Mouse (Mus musculus) hindbrain, embryonic 12.5 days (tissue): ENCODE data around the gene Lipt1. TPM values are rescaled to one million over a fixed set of nuclear protein-coding genes. Genes with fewer than 3 reads are reported as not detected.

Experiments
- ATAC-seq: fragments of 200-750 bp; cut with Nextera tagmentation; 2 replicates; pipeline ENCODE4 v1.8.0; 2017; ENCODE audit warnings: moderate TSS enrichment; ENCODE audit not compliant: low FRiP score
- H3K27ac ChIP-seq: fragments of 300-500 bp; sonication (generic); 2 replicates; pipeline ENCODE4 v1.5.1; 2016; ENCODE audit warnings: mild to moderate bottlenecking
- H3K27me3 ChIP-seq: fragments of 300-500 bp; sonication (generic); 2 replicates; pipeline ENCODE4 v1.6.1; 2016; ENCODE audit warnings: mild to moderate bottlenecking
- H3K36me3 ChIP-seq: fragments of 300-500 bp; sonication (generic); 2 replicates; pipeline ENCODE4 v1.6.1; 2016; ENCODE audit warnings: mild to moderate bottlenecking
- H3K4me1 ChIP-seq: fragments of 300-500 bp; sonication (generic); 2 replicates; pipeline ENCODE4 v1.6.1; 2016
- H3K4me2 ChIP-seq: fragments of 300-500 bp; sonication (generic); replicated peaks from 2 replicates; pipeline ENCODE4 v1.6.1; 2016; ENCODE audit warnings: mild to moderate bottlenecking
- H3K4me3 ChIP-seq: fragments of 300-500 bp; sonication (generic); 2 replicates; pipeline ENCODE4 v1.5.1; 2016; ENCODE audit warnings: mild to moderate bottlenecking
- H3K9ac ChIP-seq: fragments of 300-500 bp; sonication (generic); 2 replicates; pipeline ENCODE4 v1.6.1; 2016; ENCODE audit warnings: mild to moderate bottlenecking, moderate library complexity
- H3K9me3 ChIP-seq: fragments of 300-500 bp; sonication (generic); replicated peaks from 2 replicates; pipeline ENCODE4 v1.6.1; 2016; ENCODE audit warnings: mild to moderate bottlenecking
- WGBS: fragments of 180-500 bp; shearing (Covaris S2); methylation state at CpG from one replicate; pipeline ENCODE4 v1.1.7; 2016; 5-methylcytosine and 5-hydroxymethylcytosine counted together
- polyA plus RNA-seq: library from polyadenylated mRNA; unstranded; fragments of >200 nt; fragmentation: Nextera tagmentation; extraction: Ambion mirVana; gene quantifications from 2 replicates; pipeline ENCODE4 v1.2.1, GENCODE M21; 2016

Lipt1 gene
- polyA plus RNA-seq: 8.8 and 8.9 TPM in 2 replicates

DNA sequence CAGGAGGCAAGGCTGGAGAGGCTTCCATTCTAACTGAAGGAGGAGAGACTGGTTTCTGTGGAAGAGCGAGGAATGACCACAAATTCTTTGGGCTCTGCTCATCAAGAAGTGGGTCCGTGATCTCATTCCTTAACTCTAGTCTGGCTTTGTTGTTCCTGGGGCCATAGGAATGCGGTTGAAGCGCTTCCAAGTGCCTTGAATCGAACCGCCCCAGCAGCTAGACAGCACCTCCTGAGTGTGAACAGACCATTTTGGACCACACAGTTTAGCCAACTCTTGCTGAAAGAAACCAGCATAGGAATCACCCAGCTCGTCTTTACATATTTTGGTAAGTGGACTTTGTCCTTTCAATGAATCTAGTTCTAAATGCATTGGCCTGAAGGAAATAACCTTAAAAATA, at the start of gene Lipt1:
Lipt1 (plus strand) TSS at position 35 of the 400 bp plus-strand sequence.
- peaks cover 5% of the 10 kb centered on the region; the same call in 1 of the 2 replicates for H3K4me1 ChIP-seq
- H3K9me3 ChIP-seq: peaks cover 11% of the 10 kb centered on the region; the same call in 1 of the 2 replicates
- ATAC-seq: peak; percentile 33
- peak within 1 kb of the TSS; percentile 37 for H3K9ac ChIP-seq
- WGBS: 7% methylated on average over 7 of the region's 7 CpGs
- H3K27ac ChIP-seq: peak within 1 kb of the TSS; percentile 66; the same call in 1 of the 2 replicates
- H3K36me3 ChIP-seq: peaks cover 20% of the 10 kb centered on the region
- H3K4me3 ChIP-seq: peak within 1 kb of the TSS; percentile 49
- no peaks in the 10 kb centered on the region; the same call in 1 of the 2 replicates for H3K27me3 ChIP-seq
- H3K4me2 ChIP-seq: peak within 1 kb of the TSS; percentile 76

DNA sequence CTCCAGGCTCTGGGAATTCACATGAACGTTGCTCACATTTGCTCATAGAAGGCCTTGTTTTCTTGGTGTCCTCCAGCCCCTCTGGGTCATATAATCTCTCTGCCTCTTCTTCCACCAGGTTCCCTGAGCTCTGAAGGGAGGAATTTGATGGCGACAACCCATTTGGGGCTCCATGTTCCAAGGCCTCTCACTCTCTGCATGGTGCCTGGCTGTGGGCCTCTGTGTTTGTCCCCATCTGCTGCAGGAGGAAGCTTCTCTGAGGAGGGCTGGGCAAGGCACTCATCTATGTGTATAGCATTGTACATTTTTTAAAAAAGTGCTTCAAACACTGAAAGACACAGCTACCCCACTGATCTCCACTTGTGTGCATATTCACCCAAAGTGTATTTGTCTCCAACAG, 39.9 kb upstream of the Lipt1 start:
- WGBS: 70% methylated on average over 2 of the region's 2 CpGs
- no peak overlapping the region for H3K9ac ChIP-seq

DNA sequence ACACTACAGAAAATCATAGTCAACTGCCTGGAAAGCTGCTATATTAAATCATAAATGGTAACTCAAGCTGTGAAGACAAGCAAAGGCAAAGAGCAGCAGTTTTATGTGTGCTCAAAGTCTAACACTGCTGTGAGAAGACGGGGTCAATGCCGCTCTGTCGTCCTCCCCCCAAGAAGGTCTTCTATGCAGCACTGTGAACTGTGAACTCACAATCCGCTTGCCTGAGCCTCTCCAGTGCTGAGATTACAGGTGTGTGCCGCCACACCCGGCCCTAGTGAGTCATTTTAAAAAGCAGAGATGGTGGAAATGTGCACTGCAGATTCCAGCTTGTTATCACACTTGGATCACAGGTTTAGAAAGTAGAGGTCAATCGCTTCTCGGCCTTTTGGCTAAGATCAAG, 24.7 kb upstream of the Lipt1 start:
- H3K9me3 ChIP-seq: no peaks in the 10 kb centered on the region
- H3K4me2 ChIP-seq: no peak overlapping the region
- H3K9ac ChIP-seq: no peak overlapping the region
- ATAC-seq: no peak
- H3K4me3 ChIP-seq: no peak overlapping the region
- H3K27me3 ChIP-seq: no peaks in the 10 kb centered on the region
- H3K36me3 ChIP-seq: no peaks in the 10 kb centered on the region
- no peak overlapping the region for H3K27ac ChIP-seq
- whole genome bisulfite sequencing: 83% methylated on average over 8 of the region's 8 CpGs
- peaks cover 4% of the 10 kb centered on the region; the same call in 1 of the 2 replicates for H3K4me1 ChIP-seq

More for the DNA sequence above, 39.9 kb upstream of the Lipt1 start:
- no peak for ATAC-seq
- Histone ChIP-seq H3K36me3 (peaks cover 16% of the 10 kb centered on the region), H3K4me2 (no peak overlapping the region), H3K27ac (no peak overlapping the region), H3K4me3 (no peak overlapping the region), H3K4me1 (no peaks in the 10 kb centered on the region), H3K27me3 (no peaks in the 10 kb centered on the region), H3K9me3 (no peaks in the 10 kb centered on the region)

DNA sequence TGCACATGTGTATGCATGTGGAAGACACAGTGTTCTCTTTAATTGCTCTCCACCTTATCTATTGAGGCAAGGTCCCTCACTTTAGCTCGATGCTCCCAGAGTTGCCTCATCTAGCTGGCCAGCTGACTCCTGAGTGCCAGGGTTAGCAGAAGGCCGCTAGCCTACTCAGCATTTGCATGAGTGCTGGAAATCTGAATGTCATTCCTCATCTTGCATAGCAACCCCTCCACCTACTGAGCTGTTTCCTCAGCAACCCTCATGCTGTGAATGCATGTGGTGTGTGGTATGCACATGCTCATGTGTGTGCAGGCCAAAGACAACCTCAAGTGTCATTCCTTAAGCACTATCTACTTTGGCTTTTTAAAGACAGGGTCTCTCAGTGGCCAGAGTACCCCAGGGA, 20.8 kb upstream of the Lipt1 start:
- WGBS: 49% methylated on average over 2 of the region's 2 CpGs
- no peak for ATAC-seq
- H3K27me3 ChIP-seq: no peaks in the 10 kb centered on the region

DNA sequence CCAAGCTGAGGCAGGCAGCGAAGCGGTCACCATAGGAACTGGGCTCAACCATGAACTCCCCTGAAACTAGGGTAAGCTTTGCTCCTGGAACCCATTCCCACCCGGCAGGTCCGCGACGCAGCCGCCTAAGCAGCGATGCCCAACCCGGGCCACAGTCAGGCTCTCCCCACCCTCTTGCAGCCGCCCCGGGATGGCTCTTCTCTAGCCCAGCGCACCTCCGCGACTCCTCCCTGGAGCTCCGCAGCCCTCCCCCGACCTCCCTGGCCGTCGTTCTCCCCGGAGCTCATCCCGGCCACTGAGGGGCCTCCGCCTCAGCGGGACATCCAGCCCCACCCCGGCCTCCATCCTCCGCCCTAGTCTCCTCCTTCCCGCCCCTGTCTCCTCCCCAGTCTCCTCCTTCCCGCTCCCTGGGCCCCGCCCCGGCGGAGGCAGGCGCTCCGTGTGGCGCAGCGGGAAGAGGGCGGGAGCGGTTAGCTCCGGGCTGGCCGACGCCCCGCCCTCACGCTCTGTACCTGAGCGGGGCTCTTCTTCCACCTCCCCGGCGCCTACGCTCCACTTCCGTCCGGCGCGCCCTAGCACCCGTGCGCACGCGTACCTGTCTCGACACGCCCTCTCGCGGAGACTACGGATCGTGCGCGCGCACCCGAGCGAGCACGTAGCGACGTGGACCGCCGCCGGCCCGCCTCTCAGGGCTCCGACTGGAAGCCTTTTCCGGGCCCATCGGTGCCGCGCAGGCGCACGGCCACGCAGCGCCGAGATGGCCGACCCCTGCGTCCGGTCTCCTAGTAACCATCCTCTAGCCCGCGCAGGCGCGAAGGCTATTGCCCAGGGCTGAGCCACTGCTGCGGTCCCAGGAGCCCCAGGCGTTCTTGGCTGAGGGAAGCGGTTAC, 6.8 kb upstream of the Lipt1 start:
- Histone ChIP-seq H3K9me3 (no peaks in the 10 kb centered on the region), H3K9ac (peak overlapping the region; percentile 76), H3K4me1 (no peaks in the 10 kb centered on the region), H3K27me3 (no peaks in the 10 kb centered on the region; the same call in 1 of the 2 replicates), H3K36me3 (no peaks in the 10 kb centered on the region), H3K4me3 (peak overlapping the region; percentile 68), H3K4me2 (peak overlapping the region; percentile 70), H3K27ac (peak overlapping the region; percentile 94)
- 1% methylated on average over 87 of the region's 90 CpGs for WGBS
- peak; percentile 98 for ATAC-seq

More for the DNA sequence above, 20.8 kb upstream of the Lipt1 start:
- H3K9me3 ChIP-seq: no peaks in the 10 kb centered on the region
- H3K4me1 ChIP-seq: peaks cover 4% of the 10 kb centered on the region; the same call in 1 of the 2 replicates
- no peak overlapping the region for H3K27ac ChIP-seq
- no peak overlapping the region for H3K4me3 ChIP-seq
- H3K9ac ChIP-seq: no peak overlapping the region
- no peak overlapping the region for H3K4me2 ChIP-seq
- peaks cover 13% of the 10 kb centered on the region for H3K36me3 ChIP-seq

DNA sequence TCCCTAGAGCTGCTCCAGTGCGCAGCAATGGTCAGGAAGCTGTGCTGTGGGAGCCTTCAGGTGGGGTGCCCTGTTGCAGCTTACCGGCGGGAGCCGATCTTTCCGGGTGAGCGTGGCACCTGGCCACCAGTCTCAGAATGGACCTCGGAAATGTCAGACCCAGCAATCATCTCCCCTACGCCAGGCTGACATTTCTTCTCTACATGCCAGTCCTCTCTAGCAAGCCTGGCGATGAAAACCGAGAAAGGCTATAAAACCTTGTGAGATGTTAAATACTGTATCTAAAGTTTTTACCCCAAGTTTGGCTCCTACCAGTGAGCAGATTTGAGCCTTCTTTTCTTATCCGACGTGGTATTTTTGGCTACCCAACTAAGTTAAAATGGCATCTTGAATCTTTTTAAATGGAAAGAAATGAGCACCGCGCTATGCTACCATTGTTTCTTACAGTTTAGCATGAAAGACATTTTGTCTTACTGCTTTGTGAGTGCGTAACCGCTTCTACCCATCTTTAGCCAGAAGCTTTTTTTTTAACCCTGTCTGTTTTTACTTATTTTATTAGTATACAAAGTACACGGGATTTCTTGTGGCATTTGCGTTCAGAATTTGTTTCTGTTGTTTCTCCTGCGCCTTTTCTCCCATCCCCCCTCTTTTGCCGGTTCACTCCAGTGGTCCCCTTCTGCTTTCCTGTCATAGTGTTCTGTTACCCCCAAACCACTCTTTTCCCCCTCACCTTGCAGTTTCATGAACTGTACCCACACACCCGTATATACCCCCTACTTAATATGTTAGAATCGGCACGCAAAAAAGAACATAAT, 5.9 kb upstream of the Lipt1 start:
- no peaks in the 10 kb centered on the region for H3K36me3 ChIP-seq
- H3K27ac ChIP-seq: peak overlapping the region; percentile 91
- 14% methylated on average over 23 of the region's 23 CpGs for WGBS
- H3K27me3 ChIP-seq: no peaks in the 10 kb centered on the region; the same call in 1 of the 2 replicates
- no peaks in the 10 kb centered on the region for H3K9me3 ChIP-seq
- ATAC-seq: no peak
- H3K4me2 ChIP-seq: peak overlapping the region; percentile 70
- no peaks in the 10 kb centered on the region for H3K4me1 ChIP-seq
- H3K9ac ChIP-seq: peak overlapping the region; percentile 76
- peak overlapping the region; percentile 68 for H3K4me3 ChIP-seq

DNA sequence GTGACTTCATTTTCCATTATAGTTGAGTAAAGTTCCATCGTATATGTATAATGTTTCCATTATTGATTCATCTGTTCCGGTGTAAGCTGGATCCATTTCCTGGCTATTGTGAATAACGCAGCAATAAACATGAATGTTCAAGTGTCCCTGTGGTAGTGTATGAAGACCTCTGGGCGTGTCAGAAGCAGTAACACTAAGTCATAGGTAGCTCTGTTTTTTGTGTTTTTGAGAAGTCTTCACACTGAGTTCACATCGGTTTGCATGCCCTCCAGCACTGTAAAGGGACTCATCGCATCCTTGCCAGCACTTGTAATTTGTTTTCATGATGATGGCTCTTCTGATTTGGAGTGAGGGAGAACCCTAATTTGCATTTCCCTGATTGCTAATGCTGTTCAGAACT, 5.3 kb upstream of the Lipt1 start, which contains the start of gene Tsga10:
Tsga10 (minus strand) TSS at position 144 of the 400 bp plus-strand sequence.
- H3K27ac ChIP-seq: peak within 1 kb of the TSS; percentile 91
- peak within 1 kb of the TSS; percentile 76 for H3K9ac ChIP-seq
- no peak for ATAC-seq
- H3K4me3 ChIP-seq: peak within 1 kb of the TSS; percentile 68
- no peaks in the 10 kb centered on the region; the same call in 1 of the 2 replicates for H3K27me3 ChIP-seq
- H3K4me1 ChIP-seq: no peaks in the 10 kb centered on the region
- no peaks in the 10 kb centered on the region for H3K36me3 ChIP-seq
- no peaks in the 10 kb centered on the region for H3K9me3 ChIP-seq
- 84% methylated on average over 6 of the region's 6 CpGs for WGBS
- peak within 1 kb of the TSS; percentile 70 for H3K4me2 ChIP-seq

DNA sequence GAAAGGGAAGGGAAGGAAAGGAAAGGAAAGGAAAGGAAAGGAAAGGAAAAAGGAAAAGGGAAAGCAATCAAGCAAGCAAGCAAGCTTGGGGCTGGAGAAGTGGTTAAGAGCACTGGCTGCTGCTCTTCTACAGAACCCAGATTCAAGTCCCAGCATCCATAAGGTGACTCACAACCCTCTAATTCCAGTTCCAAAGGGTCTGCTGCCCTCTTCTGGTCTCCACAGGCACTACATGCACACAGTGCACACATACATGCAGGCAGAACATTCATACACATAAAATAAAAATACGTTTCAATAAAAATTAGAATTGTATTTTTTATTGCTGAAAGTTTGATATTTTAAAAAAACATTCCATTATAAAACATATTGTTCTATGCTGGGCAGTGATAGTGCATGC, 4.5 kb upstream of the Lipt1 start:
- Histone ChIP-seq H3K27me3 (no peaks in the 10 kb centered on the region; the same call in 1 of the 2 replicates), H3K9ac (no peak overlapping the region), H3K9me3 (no peaks in the 10 kb centered on the region), H3K4me1 (no peaks in the 10 kb centered on the region), H3K4me2 (no peak overlapping the region), H3K27ac (no peak overlapping the region), H3K36me3 (no peaks in the 10 kb centered on the region), H3K4me3 (no peak overlapping the region)
- WGBS: 69% methylated on average over 1 of the region's 1 CpGs
- ATAC-seq: no peak

DNA sequence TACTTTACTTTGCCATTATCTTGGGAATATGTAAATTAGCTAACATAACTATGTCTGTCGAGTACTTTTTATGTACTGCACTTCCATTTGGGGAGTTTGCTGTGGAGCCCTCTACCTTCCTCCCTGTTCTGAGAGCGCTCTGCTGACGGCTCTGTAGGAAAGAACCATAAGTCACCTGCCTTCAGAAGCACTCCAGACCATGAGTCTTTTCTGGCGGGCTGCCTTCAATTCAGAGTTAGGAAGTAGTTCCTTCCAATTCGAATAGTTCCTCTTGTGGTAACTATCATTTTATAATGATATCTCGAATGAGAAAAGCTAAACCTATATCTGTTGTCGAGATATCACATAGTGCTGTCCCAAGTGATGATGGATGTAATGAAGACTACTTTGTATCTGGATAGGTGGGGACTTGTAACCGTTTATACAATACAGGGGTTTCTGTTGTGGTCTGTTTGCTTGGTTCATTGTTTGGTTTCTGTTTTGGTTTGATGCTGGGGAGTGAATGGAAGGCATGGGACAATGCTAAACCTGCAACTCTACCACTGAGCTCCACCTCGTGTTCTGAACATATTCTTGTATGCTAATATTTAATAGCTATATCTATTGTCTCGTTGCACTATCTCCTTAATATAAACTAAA, 3.7 kb upstream of the Lipt1 start:
- no peaks in the 10 kb centered on the region for H3K36me3 ChIP-seq
- no peak overlapping the region for H3K9ac ChIP-seq
- WGBS: 74% methylated on average over 10 of the region's 10 CpGs
- no peaks in the 10 kb centered on the region for H3K9me3 ChIP-seq
- H3K4me2 ChIP-seq: no peak overlapping the region
- H3K4me1 ChIP-seq: peaks cover 4% of the 10 kb centered on the region; the same call in 1 of the 2 replicates
- H3K4me3 ChIP-seq: no peak overlapping the region
- no peak overlapping the region for H3K27ac ChIP-seq
- H3K27me3 ChIP-seq: no peaks in the 10 kb centered on the region; the same call in 1 of the 2 replicates
- ATAC-seq: no peak

DNA sequence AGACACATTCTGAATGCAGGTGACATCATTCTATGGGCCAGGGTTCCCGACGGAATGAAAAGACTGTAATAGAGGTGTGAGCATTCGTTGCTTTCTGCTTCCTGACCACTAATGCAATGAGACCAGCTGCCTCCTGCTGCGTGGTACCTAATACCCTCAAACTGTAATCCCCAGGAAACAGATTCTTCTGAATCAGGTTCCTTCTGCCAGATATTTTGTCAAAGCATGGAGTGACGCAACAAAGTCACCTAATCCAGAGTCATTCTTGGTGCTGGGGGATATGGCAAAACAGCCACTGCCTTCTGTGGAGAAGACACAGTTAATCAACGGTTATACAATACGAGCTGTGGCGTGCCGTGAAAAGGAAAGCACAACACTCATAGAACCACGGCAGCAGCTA, 2.9 kb upstream of the Lipt1 start:
- Histone ChIP-seq H3K36me3 (no peaks in the 10 kb centered on the region), H3K4me3 (no peak overlapping the region), H3K27ac (no peak overlapping the region), H3K4me2 (no peak overlapping the region), H3K27me3 (no peaks in the 10 kb centered on the region; the same call in 1 of the 2 replicates), H3K9ac (no peak overlapping the region), H3K9me3 (no peaks in the 10 kb centered on the region), H3K4me1 (peaks cover 5% of the 10 kb centered on the region; the same call in 1 of the 2 replicates)
- ATAC-seq: no peak
- 63% methylated on average over 10 of the region's 10 CpGs for WGBS

DNA sequence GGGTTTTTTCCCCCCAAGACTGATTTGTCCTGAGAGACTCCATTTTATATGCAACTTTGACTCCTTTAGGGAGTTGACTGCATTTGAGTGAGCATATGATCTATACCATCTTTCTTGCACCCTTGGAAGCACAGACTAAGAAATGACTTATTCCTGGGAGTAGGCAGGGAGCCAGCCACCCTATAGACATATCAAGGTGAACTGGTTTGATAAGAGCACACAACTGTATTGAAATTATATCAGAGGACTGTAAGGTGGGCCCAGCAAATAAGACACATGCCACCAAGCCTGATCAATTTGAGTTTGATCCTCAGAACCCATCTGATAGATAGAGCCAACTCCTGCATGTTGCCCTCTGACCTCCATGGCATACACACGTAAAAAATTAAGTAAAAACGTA, 2.2 kb upstream of the Lipt1 start:
- Histone ChIP-seq H3K4me3 (no peak overlapping the region), H3K36me3 (no peaks in the 10 kb centered on the region), H3K4me2 (no peak overlapping the region), H3K27me3 (no peaks in the 10 kb centered on the region; the same call in 1 of the 2 replicates), H3K27ac (no peak overlapping the region), H3K4me1 (peaks cover 5% of the 10 kb centered on the region; the same call in 1 of the 2 replicates), H3K9ac (no peak overlapping the region), H3K9me3 (no peaks in the 10 kb centered on the region)
- 44% methylated on average over 2 of the region's 2 CpGs for WGBS
- ATAC-seq: no peak
